Mouse (Mus musculus): Measurements from ENCODE around the gene Gm8247. TPM values are rescaled to one million over a fixed set of nuclear protein-coding genes. Genes with fewer than 3 reads are reported as not detected.
"Not testable (repeated sequence)": the region's sequence is repeated elsewhere in the genome, so short reads cannot be mapped to it uniquely, and the experiment has no call there.

Gm8247 gene
- polyA plus RNA-seq (2012; rRNA removed), result 1.1 and 1.7 TPM in 2 replicates

- H3K27me3 ChIP-seq (ENCODE audit: control insufficient read depth, insufficient read depth, low read length); H3K4me1 ChIP-seq (ENCODE audit: control insufficient read depth, insufficient read depth, low read length); H3K27ac ChIP-seq (ENCODE audit: control insufficient read depth, insufficient read depth, low read depth, low read length); H3K36me3 ChIP-seq (ENCODE audit: control insufficient read depth, insufficient read depth, low read length): not testable (repeated sequence)
- peak within 1 kb of the TSS; percentile 72; the same call in 1 of the 2 replicates for H3K4me3 ChIP-seq (ENCODE audit: control insufficient read depth, low read depth, low read length)
Measured at GRCm38 (mm10) chr14:44582853-44583252, at the start of gene Gm8247. Gene Gm8247, plus strand, starts transcription at chr14:44583153.

GRCm38 (mm10) chr14:44547961-44548360 lies 35.0 kb upstream of the Gm8247 start:
- H3K27me3 ChIP-seq (ENCODE audit: control insufficient read depth, insufficient read depth, low read length); H3K4me3 ChIP-seq (ENCODE audit: control insufficient read depth, low read depth, low read length); H3K4me1 ChIP-seq (ENCODE audit: control insufficient read depth, insufficient read depth, low read length); H3K27ac ChIP-seq (ENCODE audit: control insufficient read depth, insufficient read depth, low read depth, low read length); H3K36me3 ChIP-seq (ENCODE audit: control insufficient read depth, insufficient read depth, low read length): not testable (repeated sequence)

- H3K27ac ChIP-seq (ENCODE audit: control insufficient read depth, insufficient read depth, low read depth, low read length); H3K36me3 ChIP-seq (ENCODE audit: control insufficient read depth, insufficient read depth, low read length); H3K27me3 ChIP-seq (ENCODE audit: control insufficient read depth, insufficient read depth, low read length); H3K4me1 ChIP-seq (ENCODE audit: control insufficient read depth, insufficient read depth, low read length); H3K4me3 ChIP-seq (ENCODE audit: control insufficient read depth, low read depth, low read length): not testable (repeated sequence)
Measured at GRCm38 (mm10) chr14:44591765-44592164, 8.8 kb downstream of the Gm8247 start.

GRCm38 (mm10) chr14:44627737-44628136 lies 44.8 kb downstream of the Gm8247 start, which contains the start of gene Gm5624:
Gene Gm5624, minus strand, starts transcription at chr14:44627938.
- H3K27ac ChIP-seq (ENCODE audit: control insufficient read depth, insufficient read depth, low read depth, low read length); H3K27me3 ChIP-seq (ENCODE audit: control insufficient read depth, insufficient read depth, low read length); H3K4me1 ChIP-seq (ENCODE audit: control insufficient read depth, insufficient read depth, low read length); H3K36me3 ChIP-seq (ENCODE audit: control insufficient read depth, insufficient read depth, low read length): not testable (repeated sequence)
- H3K4me3 ChIP-seq (ENCODE audit: control insufficient read depth, low read depth, low read length), result peak within 1 kb of the TSS; percentile 79

Other genes with a start within 250 kb of the Gm8247 start
- 2.2 and 3.0 TPM in 2 replicates for gene Gm5930, start 244.6 kb upstream of the Gm8247 start, polyA plus RNA-seq (2012; rRNA removed)
- gene Gm8229, start 217.8 kb upstream of the Gm8247 start, polyA plus RNA-seq (2012; rRNA removed), result 1.2 and 1.7 TPM in 2 replicates
- 1.5 and 1.6 TPM in 2 replicates for gene Gm3371, start 172.5 kb upstream of the Gm8247 start, polyA plus RNA-seq (2012; rRNA removed)
- gene Gm8232, start 149.5 kb upstream of the Gm8247 start, polyA plus RNA-seq (2012; rRNA removed), result 1.2 and 1.8 TPM in 2 replicates
- gene BC061237, start 90.7 kb upstream of the Gm8247 start, polyA plus RNA-seq (2012; rRNA removed), result 17.0 and 21.5 TPM in 2 replicates
- not detected in 2 replicates for gene Gm17093, start 64.9 kb upstream of the Gm8247 start, polyA plus RNA-seq (2012; rRNA removed)
- 6.0 and 7.1 TPM in 2 replicates for gene Gm5624, start 44.8 kb downstream of the Gm8247 start, polyA plus RNA-seq (2012; rRNA removed)
- gene Gm8257, start 123.3 kb downstream of the Gm8247 start, polyA plus RNA-seq (2012; rRNA removed), result 2.2 and 2.6 TPM in 2 replicates
- gene Gm8267, start 167.2 kb downstream of the Gm8247 start, polyA plus RNA-seq (2012; rRNA removed), result 0.48 and 1.3 TPM in 2 replicates